Mouse (Mus musculus) thymus, postnatal 4 days (tissue): Measurements from ENCODE around the gene Ldhb.

Experiments
- DNase-seq: peaks from one replicate; pipeline ENCODE4 v3.0.0; 2021

Ldhb gene

DNA sequence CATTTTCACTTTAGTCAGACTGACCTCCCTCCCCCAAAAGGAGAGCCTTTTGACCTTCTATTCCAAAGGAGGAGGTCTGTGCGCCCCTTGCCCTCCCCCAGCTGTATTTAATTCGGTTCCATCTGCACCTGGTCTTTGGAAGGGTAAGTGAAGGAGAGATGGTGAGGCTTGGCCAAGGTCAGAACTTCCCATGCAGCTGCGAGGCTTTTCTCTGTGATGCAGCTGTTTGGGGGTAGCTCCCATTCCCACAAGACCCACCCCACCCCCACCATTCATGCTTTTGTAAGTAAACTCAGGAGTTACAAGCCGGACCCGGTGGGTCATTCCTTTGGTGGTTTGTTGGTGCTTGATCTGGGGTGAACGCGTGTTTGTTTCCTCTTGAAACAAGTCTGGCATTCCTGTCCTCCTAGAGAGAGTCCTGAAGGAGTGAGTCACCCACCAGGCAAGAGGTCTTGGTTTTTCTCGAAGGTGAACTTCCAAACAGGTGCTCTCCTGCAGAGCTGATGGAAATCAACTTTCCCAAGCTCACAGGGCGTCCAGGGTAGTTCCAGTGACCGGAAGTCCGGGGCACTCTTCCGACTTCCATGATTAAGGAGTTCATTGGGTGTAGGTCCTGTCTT, 3.9 kb upstream of the Ldhb start:
- peak; percentile 27 for DNase-seq

- no peak for DNase-seq
These were observed 906 bp upstream of the Ldhb start for GRCm38 (mm10) chr6:142508663-142509062.

GRCm38 (mm10) chr6:142507033-142507784, 548 bp downstream of the Ldhb start:
- peak; percentile 61 for DNase-seq

- no peak for DNase-seq
These were observed 1.3 kb downstream of the Ldhb start for GRCm38 (mm10) chr6:142506338-142507032.

DNA sequence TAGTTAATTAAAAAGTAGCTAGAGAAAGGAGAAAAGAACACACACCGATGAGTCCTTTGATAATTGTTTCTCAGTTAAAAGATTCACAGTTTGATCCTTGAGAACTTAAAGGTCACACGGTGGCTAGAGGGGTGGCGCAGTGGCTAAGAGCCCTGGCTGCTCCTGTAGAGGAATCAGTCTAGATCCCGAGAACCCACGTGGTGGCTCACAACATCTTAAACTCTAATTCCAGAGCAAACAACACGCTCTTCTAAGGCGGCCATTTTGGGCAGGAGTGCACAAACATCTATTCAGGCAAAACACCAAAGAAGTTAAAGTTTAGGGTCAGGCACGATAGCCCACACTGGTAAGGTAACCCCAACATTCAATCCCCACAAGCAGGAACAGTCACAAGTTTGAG, 4.2 kb downstream of the Ldhb start:
- no peak for DNase-seq

GRCm38 (mm10) chr6:142502519-142503125, 5.1 kb downstream of the Ldhb start:
- DNase-seq, result no peak

DNA sequence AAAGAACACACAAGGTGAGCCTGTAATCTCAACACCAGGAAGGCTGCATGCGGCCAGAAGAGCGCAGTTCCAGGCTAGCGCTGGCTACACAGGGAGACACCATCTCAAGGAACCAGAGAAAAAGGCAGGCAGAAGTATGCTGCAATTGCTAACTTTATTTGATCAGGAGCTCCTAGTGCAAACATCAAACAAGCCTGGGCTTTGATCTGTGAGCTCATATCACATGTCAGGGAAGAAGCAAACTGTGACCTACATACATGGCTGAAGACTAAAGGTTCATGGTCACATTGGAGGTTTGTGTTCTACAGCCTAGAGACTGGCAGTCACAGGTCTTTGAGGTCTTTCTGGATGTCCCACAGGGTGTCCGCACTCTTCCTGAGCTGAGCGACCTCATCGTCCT, 17.6 kb downstream of the Ldhb start:
- peak; percentile 44 for DNase-seq

DNA sequence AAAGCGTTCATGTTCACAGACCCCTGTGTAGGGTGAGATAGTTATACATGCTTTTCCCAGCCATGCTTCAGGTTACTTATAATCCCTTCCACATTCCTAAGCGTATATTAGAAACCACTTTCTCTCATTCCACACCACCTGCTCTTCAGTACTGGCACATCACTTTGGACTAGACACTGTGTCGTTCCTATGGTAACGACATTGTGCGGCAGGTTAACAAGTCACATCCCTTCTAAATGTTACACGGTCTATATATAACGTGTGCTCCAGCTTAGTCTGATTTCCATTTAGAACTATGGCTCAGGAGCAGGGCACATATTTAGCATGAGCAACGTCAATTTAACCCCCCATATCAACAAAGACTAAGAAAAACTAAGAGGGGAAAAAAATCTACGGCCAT, 20.1 kb downstream of the Ldhb start:
- DNase-seq, result no peak

DNA sequence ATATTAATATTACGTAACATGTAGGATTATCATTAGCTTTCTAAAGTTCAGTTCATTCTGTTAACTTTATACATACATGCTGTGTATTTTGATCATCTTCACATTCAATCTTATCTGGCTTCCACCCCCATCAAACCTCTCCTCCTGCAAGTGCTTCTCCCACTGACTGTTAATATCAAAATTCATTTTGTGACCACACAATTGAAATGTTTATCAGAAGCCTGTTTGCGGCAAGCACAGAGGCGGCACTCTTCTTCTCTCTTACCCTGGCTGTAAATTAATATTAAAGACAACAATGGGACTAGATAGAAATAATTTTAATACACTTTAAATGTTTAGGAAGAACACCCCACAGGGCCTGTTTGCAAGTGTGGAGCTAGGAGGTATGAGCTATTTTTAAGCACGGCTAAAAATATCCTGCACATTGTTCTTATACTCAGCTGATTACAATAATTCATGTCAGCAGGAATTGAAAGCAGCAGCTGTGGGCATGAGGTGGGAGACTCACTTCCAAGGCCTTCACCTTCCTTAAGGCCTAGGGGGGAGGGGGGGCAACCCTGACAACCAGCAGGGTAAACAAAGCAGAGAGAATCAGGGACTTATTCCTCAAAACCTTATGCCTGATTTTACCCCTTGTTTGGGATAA, 22.2 kb downstream of the Ldhb start:
- DNase-seq, result no peak

GRCm38 (mm10) chr6:142477239-142477638, 30.5 kb downstream of the Ldhb start:
- DNase-seq, result peak; percentile 45

DNA sequence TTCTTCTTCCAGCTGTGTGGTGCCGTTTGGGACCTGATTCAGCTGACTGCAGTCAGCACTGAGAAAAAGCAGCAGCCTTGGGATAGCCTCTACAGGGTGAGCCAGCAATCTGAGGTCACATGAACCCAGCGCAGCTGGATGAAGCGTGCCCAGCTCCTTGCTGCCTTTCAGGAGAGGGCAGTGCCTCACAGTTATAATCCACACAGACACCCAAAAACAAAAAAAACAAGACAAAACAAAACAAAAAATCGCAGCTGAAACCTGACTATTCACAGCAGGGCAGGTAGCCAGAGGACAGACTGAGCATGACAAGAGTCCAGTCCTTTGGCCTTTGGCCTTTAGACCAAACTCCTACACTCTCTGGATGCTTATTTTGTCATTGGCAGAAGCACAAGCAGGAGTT, 35.0 kb downstream of the Ldhb start, which contains the start of gene Gys2:
Gene Gys2 (minus strand): TSS at position 309 of the 403 bp plus-strand sequence.
- DNase-seq, result no peak

DNA sequence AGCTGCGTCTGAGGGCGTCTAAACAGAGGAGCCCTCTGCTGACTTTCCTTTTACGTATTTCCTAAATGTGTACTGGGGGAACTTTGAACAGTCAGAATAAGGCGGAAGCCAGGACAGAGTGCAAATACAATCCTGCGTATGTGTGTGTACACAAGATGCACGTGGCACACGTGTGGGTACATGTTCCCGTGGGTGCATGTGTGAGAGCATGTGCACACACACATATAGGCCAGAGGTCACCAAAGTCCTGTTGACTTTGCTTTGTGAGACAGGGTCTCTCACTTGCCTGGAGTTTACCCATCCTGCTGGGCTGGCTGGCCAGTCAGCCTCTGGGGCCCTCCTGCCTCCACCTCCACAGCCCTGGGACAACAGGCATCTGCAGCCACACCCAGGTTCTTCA, 36.6 kb downstream of the Ldhb start:
- no peak for DNase-seq

DNA sequence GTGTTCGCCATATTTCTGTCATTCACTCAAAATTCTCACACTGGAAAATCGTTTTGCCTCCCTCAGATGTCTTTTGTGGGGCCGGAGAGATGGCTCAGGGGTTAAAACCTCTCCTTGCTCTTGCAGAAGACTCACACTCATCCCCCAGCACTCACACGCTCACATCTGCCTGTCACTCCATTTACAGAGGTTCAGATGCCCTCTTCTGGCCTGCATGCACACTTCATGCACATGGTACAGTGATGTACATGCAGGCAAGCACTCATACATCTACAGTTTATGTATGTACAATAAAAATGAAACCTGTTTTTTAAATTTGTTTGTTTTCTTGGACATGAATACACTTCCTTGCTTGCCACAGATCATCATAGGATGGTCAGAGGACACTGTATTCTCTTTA, 38.2 kb downstream of the Ldhb start:
- DNase-seq, result peak; percentile 58

- DNase-seq, result no peak
These were observed 45.6 kb downstream of the Ldhb start for GRCm38 (mm10) chr6:142462194-142462593.

DNA sequence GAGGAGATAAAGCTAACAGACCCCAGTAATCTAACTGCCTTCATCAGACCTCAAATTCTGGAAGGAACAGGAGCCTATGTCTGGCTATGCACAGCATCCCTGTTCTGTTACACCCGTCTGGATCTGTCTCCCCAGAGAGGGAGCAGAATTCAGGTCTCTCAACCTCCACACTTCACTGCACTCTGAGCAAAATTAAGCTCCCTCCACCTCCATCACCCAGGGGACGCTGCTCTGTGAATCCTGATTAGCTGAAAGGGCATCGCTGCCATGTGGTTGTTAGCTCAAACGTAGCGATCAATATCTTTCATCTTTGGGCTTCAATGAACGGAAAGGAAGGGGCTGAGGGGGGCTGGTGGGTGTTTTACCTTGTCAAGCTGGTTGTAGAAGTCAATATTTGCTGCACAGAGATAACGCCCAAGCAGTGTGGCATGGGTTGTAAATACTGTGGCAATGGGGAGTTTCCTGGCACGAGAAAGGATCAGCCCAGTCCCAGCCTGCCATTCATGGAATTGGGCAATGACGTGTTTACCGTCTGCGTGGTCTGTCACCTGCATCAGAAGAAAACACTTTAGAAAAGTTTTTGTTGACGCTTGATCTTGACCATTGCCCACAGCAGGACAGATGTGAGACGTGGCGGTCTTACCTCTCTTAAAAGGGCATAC, 48.6 kb downstream of the Ldhb start:
- no peak for DNase-seq

DNA sequence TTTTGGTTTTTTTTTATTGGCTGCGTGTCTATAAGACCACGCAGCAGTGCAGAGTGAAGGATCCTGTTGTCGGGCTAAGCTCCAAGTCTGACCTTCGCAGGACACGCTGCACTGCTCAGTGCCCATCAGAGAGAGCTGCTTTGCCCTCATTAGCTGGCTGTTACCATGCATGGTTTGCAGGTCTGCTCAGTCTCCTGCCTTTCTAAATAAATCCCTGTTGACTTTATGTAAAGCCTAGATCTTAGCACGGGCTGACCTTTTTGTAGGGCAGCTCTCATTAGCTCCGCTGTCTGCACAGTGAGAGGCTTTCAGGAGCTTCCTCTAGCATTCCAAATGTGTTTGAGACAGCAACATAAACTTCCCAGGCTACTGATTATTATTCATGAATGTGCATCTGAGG, 49.7 kb downstream of the Ldhb start:
- DNase-seq, result no peak

DNA sequence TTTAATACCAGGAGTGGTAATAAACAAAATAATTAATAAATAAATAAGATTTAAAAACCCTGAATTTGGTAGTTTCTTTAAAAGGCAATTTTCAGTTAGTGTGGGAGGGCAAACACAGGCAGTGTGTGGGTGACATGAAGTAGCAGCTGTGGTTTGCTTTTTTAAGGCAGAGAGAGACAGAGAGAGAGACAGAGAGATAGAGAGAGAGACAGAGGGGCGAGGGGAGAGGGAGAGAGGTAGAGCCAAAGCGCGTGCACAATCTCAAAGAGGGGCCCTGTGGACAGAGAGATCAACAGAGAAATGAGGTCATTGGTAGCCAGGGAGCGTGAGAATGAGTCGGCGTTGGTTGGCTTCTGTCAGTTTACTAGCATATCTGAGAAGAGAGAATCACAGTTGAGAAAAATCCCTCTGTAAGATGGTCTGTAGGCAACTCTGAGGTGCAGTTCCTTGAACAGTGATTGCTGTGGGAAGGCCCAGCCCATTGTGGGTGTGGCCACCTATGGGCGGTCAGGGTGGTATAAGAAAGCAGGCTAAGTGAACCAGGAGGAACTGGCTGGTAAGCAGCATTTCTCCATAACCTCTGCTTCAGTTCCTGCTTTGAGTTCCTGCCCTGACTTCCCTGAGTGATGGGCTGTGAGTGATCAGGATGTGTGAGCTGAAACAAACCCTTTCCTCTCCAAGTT, 52.3 kb downstream of the Ldhb start:
- DNase-seq, result no peak

DNA sequence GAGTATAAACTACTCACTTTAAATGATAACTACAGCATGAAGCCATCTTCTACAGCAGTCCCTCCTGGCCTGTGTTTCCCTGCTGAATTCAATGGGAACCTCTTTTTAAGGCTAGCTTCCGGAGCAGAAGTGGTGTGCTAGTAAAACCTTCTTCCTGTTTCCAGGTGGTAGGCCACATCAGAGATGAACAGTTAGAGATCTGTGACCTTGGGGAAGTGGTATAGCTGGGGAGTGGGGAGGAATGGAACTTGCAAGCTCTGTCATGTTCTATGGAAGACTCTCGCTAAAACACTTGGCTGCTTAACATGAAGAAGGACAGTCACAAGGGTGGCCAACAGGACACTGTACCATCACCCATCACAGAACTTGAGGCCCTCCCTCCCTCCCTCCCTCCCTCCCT, 54.4 kb downstream of the Ldhb start:
- no peak for DNase-seq

- DNase-seq, result no peak
These were observed 56.4 kb downstream of the Ldhb start for GRCm38 (mm10) chr6:142451381-142451780.
